Mouse (Mus musculus) 3T3-L1 (cell line): ENCODE measurements around the gene Golt1b.

ENCODE experiments used
- DNase-seq: peaks from one replicate; pipeline ENCODE4 v3.0.0-alpha.2; 2015; ENCODE audit warnings: low read depth, low spot score

Gene Golt1b

DNA sequence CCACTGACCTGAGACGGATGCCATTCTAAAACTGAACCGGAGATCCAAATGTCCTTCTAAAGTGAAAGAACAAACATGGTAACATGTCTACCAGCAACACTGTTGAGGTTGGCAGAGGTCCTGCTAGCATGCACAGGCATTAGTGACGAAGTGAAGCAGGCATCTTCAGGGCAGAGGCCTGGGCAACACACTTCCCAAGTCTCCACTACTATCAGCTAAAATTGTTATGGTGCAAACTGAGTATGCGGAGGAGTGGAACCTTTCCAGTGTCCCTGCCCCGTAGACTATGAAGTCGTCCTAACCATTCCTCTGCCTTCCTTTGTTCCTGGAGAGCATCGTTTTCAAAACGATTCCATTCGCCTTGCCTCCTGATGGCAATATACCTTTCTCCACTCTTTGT lies 2.5 kb upstream of the Golt1b start:
- no peak for DNase-seq

DNA sequence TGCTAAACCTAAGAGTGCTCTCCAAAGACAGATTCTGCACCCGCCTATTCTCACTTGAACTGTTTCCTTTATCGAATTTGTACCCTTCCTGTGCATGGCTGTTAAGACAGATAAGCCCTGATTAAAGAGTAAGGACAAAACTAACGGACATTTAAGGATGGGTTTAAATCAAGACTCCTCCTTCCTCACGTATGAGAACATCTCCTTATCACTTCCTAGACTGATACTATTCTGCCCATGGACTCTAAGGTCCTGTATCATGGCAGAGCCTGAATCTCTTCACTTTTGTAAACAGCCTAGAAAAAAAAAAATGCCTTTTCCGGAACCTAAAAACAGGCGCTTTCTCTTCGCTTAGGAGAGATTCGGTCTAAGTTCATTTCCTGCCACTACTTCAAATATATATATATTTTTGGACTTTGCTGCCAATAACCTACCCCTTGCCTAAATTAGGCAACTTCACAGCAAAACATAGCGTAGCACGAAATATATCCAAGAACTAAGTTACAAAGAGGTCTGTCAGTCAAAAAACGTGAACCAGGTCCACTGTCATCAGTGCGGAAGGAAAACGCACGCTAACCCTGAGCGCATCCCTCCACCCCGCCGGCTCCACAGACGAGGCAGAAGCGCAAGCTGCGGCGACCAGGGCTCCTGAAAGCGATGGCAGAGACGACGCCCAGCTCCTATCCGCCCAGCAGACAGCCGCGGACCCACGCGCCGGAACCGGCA lies 573 bp upstream of the Golt1b start:
- DNase-seq = peak; percentile 22

DNA sequence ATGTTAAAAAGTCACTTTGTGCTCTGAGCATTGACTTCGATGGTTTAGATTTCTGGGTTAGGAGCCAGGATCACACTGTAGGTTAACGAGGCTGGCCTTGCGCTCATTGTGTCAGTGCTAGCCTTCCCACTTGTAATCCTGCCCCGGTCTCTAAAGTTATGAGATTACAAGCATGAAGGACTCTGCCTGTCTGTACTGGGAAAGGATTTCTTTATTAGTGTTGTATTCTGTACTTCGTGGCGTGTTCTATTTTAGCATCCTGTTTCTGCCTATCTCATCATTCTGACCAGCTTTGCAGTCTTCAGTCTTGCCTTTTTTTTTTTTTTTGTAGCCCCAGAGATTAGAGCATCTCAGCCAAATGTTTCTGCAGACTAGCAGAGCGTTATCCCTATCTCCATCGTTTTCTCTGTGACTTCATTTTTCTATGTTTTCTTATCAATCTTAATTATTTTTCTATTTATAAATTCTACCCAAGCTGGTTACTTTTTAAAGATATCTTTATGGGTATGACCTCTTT lies 792 bp downstream of the Golt1b start:
- DNase-seq = peak; percentile 56

DNA sequence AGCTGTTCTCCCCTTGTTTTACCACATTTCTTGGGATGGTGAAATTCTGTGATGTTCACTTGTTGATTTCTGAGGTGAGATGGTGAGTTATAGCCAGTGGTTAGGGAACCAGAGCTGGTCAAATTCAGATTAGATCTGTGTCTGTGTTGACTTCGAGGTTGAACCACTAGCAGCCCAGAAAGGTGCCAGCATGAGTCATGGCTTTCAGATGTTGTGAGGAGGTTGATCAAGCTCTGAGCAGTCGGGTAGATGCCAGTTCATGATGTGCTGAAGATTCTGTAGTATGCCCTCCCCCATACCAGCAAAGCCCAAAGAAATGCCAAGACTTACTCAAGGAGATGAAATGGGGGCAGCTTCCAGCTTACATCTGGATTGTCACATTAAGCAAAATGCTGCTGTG lies 2.1 kb downstream of the Golt1b start:
- DNase-seq = peak; percentile 83

DNA sequence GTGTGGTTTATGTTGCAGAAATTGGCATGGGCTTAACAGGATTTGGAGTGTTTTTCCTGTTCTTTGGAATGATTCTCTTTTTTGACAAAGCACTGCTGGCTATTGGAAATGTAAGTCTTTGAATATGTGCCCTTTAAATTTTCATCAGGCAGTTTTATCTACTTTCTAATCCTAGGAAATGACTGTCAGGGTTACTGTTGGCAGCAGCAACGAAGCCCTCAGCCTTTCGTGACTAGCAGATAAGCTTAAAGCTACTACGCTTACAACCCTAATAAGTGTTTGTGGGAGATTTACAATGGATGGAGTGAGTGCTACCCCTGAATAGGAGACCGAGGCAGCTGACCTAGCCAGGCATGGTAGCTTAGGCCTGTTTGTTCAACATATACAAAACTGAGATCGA lies 5.3 kb downstream of the Golt1b start:
- no peak for DNase-seq

DNA sequence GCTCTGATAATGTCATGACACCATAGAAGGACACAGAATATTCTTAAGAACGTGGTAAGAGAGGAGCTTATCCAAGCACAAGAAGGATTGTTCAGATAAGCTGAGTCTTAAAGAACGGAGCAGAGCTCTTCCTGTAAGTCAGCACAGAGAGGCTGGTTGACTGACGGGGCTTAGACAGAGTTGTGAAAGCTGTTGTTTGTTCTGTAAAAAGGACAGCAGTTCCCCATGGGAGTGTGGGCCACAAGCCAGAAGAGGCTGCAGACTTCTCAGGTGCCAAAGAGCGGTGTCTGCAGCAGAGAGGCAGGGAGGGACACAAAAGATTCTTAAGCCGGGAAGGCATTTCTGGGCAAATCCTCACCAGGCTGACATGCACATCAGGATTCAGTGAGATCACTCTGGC lies 7.6 kb downstream of the Golt1b start:
- DNase-seq = no peak

DNA sequence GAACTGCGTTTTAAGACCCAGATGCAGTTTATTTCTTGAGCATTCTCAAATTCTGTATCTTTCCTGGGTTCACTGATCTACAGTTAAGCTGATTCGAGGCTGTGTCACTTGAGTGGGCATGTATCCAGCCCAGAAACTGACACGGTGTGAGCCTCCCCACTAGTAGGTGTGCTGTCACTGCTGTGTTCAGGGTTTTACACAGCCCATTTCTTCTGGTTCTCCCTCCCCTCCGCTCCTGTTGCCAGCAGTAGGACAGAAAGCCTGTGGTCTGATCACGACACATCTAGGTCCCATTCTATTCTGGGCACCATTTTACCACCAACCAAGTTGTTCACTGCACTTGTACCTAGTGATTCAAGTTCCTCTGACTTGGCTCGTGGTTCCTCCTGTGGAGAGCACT lies 8.7 kb downstream of the Golt1b start:
- DNase-seq = no peak

DNA sequence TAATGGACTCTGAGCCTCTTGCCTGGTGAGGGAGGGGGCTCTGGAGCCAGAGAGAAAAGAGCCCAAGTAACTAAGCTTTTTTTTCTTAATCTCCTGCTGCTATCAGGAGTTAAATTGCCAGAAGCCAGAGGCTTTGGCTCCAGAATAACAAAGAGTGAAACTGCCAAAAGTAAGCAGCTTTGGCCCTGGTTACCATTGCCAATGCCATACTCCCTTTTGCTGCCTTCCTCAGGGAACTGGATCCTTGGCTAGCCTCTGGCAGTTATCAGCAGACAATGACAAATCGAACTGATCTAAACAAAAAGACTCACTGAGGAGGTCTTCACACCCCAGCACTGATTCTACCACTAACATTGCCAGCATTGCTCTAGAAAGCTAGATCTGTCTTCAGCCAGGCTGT lies 24.1 kb downstream of the Golt1b start:
- DNase-seq = no peak

DNA sequence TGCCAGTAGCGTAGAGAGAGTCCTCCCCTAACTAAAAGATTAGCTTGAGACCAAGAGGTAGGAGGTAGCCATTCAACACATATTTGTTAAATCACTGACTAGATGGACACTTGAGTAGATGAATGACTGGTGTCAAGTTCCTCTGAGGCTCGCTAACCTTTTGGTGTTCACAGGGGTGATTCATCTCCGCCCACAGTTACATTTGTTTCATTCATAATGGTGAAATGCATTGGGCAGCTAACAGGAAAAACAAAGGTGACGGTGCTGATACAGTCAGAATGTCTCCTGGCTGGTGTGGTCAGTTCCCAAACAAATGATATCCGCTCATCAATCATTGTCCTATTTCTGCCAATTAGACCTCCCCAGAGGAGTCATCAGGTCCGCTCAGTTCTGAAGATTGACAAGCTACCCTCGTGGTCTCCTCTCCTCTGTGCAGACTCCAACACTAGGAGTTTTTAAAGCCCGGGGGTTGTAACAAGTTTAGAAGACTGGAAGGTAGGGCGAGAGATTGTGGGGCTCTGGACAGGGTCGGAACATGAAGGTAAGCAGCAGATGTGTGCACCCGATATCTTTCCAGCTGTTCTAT lies 26.0 kb downstream of the Golt1b start, which contains the start of gene Spx:
TSS of gene Spx (plus strand) at position 536 of the 586 bp plus-strand sequence.
- peak; percentile 62 for DNase-seq

DNA sequence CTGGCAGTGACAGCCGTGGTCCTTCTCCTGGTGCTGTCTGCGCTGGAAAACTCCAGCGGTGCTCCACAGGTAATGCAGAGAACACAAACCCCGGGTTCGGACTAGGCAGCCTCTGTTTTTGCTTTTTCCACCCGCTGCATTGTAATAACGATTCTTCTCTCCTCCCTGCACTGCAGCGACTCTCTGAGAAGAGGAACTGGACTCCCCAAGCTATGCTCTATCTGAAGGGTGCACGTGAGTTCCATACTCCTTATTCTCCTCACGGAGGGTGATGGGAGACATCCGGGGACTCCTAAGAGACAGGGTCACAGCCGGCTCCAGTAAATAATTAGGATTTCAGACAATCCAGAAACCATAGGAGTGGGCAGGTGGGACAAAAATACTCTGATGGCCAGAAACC lies 26.8 kb downstream of the Golt1b start:
- DNase-seq = no peak

DNA sequence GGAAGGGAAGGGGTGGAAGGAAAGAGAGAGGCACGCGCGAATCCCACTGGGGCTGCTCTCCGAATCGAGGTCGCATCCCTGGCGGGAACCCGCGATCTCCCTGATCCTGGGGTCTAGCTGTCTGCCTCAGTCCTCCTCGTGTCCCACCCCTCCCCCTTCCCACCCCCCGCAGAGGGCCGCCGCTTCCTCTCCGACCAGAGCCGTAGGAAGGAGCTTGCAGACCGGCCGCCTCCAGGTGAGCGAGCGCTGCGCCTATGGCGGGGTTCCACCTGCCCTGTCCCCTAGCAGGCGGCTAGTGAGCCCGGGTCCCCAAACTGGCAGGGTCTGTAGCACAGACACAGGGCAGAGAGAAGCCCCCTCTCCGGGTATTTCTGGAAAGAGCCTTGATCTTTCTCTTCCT lies 27.6 kb downstream of the Golt1b start:
- no peak for DNase-seq

DNA sequence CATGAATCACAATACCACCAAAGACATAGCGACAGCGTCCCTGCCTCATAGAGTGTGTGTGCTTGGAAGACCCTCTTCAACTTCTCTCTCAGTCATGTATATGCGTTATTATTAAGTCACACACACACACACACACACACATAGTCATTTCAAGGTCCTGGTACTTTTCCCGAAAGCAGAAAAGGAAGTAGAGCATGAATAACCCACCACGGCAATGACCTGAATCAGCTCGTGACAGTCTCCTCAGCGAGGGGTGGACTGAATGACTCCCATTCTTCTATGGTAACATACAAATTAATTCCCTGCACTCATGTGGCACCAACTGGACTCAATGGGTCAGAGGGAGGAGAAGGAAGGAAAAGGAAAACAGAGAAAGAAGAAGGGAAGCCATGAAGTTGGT lies 38.0 kb downstream of the Golt1b start:
- no peak for DNase-seq

DNA sequence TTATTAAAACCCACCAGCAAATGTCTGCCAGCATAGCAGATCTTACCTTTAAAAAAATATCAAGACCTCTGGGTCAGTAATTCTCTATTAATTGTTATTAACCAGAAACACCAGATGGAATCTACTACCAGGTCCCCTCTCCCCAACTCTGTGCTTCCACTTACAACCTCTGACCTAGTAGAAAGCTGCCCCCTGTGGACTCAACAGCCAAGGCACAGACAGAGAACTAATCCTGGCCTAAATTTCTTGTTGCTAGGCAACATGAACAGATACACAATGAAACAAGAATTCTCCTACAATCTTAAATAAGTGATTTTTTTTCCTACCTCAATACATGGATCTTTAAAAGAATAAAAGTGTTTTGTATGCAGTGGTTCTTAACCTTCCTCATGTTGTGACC lies 42.1 kb downstream of the Golt1b start:
- DNase-seq = no peak

DNA sequence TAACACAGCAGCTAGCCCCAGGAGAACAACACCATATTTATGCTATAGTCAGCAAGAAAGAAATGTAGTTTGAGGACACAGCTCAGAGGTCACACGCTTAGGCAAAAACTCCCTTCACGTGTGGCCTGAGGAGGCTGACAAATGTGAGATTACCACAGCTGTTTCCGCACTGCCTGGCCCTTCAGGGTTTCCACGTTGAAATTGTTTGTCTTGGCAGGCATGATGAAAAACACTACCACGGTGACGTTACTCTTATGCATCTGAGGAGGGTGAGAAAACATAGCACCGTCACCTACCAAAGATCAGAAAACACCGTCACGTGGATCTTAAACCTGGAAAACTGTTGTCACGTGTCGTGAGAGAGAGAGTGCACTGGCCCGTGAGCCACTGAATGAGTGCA lies 64.4 kb downstream of the Golt1b start:
- DNase-seq = no peak

DNA sequence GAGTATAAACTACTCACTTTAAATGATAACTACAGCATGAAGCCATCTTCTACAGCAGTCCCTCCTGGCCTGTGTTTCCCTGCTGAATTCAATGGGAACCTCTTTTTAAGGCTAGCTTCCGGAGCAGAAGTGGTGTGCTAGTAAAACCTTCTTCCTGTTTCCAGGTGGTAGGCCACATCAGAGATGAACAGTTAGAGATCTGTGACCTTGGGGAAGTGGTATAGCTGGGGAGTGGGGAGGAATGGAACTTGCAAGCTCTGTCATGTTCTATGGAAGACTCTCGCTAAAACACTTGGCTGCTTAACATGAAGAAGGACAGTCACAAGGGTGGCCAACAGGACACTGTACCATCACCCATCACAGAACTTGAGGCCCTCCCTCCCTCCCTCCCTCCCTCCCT lies 66.3 kb downstream of the Golt1b start:
- DNase-seq = no peak
